Mouse (Mus musculus): ENCODE results near the gene Olfr612.

DNA sequence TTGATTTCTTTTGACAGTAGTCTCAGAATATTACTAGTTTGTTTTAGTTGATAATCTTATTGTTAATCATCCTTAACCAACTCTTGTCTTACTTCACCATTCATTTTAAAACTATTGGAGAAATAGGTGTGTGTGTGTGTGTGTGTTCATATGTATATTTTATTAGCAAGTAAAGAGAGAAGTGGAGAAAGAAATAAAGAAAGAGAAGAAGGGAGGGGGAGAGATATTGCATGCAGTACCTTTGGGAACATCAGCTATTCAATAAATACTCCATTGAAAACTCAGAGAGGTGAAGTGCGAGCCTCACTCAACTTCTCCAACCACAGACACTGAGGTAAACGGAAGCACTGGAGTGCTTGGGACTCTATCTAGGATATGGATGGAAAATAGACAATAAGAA, 13.3 kb upstream of the Olfr612 start, which contains the start of gene Olfr615:
- TF ChIP-seq CTCF (IDR thresholded peaks at IDR 0.05; ENCODE audit: control insufficient read depth, insufficient read depth, insufficient read length) (no peak), MAX (IDR thresholded peaks at IDR 0.05) (no peak), CEBPB (IDR thresholded peaks at IDR 0.05; ENCODE audit: low read depth) (no peak), USF1 (IDR thresholded peaks at IDR 0.05; ENCODE audit: low read depth) (no peak), MYOD1 (IDR thresholded peaks at IDR 0.05; ENCODE audit: control insufficient read depth, insufficient read length, low read depth) (no peak)

Data from C2C12 (cell line).